Mouse (Mus musculus): ENCODE results near the gene Fam126b.
A peak's percentile ranks its signal among the peaks of the same experiment; 100 is the strongest.

DNA sequence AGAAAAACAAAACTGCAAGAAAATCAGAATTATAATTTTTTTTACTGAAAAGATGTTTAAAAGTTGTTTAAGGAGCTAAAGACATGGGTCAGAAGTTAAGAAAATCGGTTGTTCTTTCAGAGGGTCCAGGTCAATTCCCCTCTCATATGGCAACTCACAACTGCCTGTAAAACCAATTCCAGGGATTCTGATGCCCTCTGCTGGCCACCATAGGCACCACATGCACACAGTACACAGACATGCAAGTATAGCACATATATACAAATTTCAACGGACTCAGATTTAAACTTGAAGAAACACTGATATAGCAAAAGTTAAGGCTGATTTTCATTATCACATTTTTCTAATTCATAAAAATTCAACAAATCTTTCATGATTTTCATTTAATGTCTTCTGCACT lies 6.9 kb downstream of the Fam126b start:
- TF ChIP-seq POLR2A (IDR thresholded peaks at IDR 0.05; ENCODE audit: low read depth, low read length) (no peak), CTCF (IDR thresholded peaks at IDR 0.05; ENCODE audit: extremely low read depth, insufficient read length, insufficient replicate concordance, low read depth, low read length) (peak; percentile 24; the same call in 1 of the 2 replicates)

All from small intestine, adult 2 months (tissue).